Mouse (Mus musculus) liver, postnatal 0 days (tissue): ENCODE data around the gene Parp6.
A peak's percentile ranks its signal among the peaks of the same experiment; 100 is the strongest.

Source experiments
- CTCF ChIP-seq: sonication (generic); IDR thresholded peaks from 2 replicates; pipeline ENCODE4 v1.5.1; 2016; ENCODE audit warnings: antibody characterized with exemption, low read depth
- EP300 ChIP-seq: IDR thresholded peaks from 2 replicates; pipeline ENCODE4 v1.6.1; 2016; ENCODE audit warnings: antibody characterized with exemption, low read depth, mild to moderate bottlenecking

- TF ChIP-seq EP300, result 0 out of 2 replicates have a peak, but pooled peaks have one; percentile 15
- TF ChIP-seq CTCF, result no peak
Measured at GRCm38 (mm10) chr9:59653371-59653770, 36.3 kb downstream of the Parp6 start.
